Mouse (Mus musculus): ENCODE measurements at regions not wholly inside any gene's neighbourhood (a gene's known extent, or its start where the extent isn't known, plus 50 kb on each side); places are given as distances from the start of the nearest gene placed in this dataset.

DNA sequence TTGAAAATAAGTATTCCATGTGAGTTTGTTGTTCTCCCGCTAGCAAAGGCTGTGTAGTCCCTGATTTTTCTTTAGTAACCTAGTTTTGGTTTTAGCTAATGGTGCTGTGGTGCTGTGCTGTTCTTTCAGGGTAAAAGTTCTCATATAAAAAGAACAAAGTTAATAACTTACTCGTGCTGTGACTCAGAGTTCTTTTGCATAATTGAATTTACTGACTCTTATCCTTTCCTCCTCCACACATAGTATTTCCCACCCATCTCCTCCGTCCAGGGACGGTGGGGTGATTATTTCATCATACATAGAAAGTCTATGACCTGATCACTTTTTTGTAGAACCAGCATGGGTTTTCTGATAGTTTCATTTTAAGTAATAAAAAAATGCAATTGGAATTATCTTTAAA is 673.1 kb upstream of the 4930412O13Rik start:
- TF ChIP-seq CTCF (IDR thresholded peaks at IDR 0.05; ENCODE audit: borderline replicate concordance, extremely low read depth, insufficient read depth, insufficient read length) (no peak), POLR2A (IDR thresholded peaks at IDR 0.05; ENCODE audit: borderline replicate concordance, extremely low read depth, insufficient read depth, insufficient read length, poor library complexity, severe bottlenecking) (no peak)

Data from brain, embryonic 14.5 days (tissue).